Mouse (Mus musculus) ES-E14 (cell line): ENCODE measurements at regions not wholly inside any gene's neighbourhood (a gene's known extent, or its start where the extent isn't known, plus 50 kb on each side); places are given as distances from the start of the nearest gene placed in this dataset.

Source experiments
- CHD2 ChIP-seq: IDR thresholded peaks from 2 replicates; pipeline ENCODE4 v1.6.1; 2014; ENCODE audit warnings: mild to moderate bottlenecking, low read depth, low read length, inconsistent platforms
- HCFC1 ChIP-seq: IDR thresholded peaks from 2 replicates; pipeline ENCODE4 v1.6.1; 2012; ENCODE audit warnings: low read length, inconsistent platforms, borderline replicate concordance; ENCODE audit not compliant: insufficient read depth
- MAFK ChIP-seq: IDR thresholded peaks from 2 replicates; pipeline ENCODE4 v1.6.1; 2014; ENCODE audit warnings: mild to moderate bottlenecking, low read depth, low read length, inconsistent platforms; ENCODE audit not compliant: insufficient read depth
- ZC3H11A ChIP-seq: IDR thresholded peaks from 2 replicates; pipeline ENCODE4 v1.6.1; 2012; ENCODE audit warnings: low read depth, mild to moderate bottlenecking, inconsistent platforms, low read length, borderline replicate concordance
- ZNF384 ChIP-seq: IDR thresholded peaks from 2 replicates; pipeline ENCODE4 v1.6.1; 2012; ENCODE audit warnings: low read depth, low read length, inconsistent platforms

DNA sequence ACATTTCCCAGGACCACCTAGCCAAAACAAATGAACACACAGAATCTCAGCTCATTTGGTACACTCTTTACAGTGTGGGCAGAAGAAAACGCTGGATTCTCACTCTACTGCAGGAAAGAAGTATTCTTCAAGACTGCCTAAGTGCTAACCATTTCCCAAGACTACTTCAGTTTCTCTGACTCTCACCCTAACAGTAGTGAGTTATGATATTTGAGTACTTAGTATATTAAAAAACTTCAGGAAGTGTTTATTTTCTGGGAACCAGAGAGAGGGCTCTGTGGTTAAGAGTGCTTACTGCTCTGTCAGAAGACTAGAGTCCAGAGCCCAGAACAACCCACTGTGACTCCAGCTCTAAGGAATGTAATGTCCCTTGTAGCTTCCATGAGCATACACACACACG is 52.1 kb upstream of the Rack1 start:
- TF ChIP-seq ZNF384 (no peak), CHD2 (no peak), ZC3H11A (no peak), HCFC1 (no peak), MAFK (no peak)
